Mouse (Mus musculus) small intestine, adult 2 months (tissue): Measurements from ENCODE around the gene Pate4. TPM values are rescaled to one million over a fixed set of nuclear protein-coding genes. Genes with fewer than 3 reads are reported as not detected.
A peak's percentile ranks its signal among the peaks of the same experiment; 100 is the strongest.

Experiments
- H3K27ac ChIP-seq: fragments of 200-500 bp; 2 replicates; pipeline ENCODE4 v1.5.1; 2012; ENCODE audit warnings: low read depth, low read length, control low read depth, inconsistent platforms; ENCODE audit not compliant: insufficient read depth
- H3K27me3 ChIP-seq: fragments of 200-500 bp; 2 replicates; pipeline ENCODE4 v1.6.1; 2012; ENCODE audit warnings: mild to moderate bottlenecking, moderate library complexity, low read length, inconsistent platforms; ENCODE audit not compliant: control insufficient read depth, insufficient read depth
- H3K36me3 ChIP-seq: fragments of 200-500 bp; 2 replicates; pipeline ENCODE4 v1.6.1; 2012; ENCODE audit warnings: mild to moderate bottlenecking, low read length, control low read depth, inconsistent platforms; ENCODE audit not compliant: control insufficient read depth, insufficient read depth
- H3K4me1 ChIP-seq: fragments of 200-500 bp; 2 replicates; pipeline ENCODE4 v1.6.1; 2012; ENCODE audit warnings: low read length, inconsistent platforms, mixed read lengths; ENCODE audit not compliant: control insufficient read depth, insufficient read depth, insufficient read length
- H3K4me3 ChIP-seq: fragments of 200-500 bp; 2 replicates; pipeline ENCODE4 v1.5.1; 2012; ENCODE audit warnings: low read depth, mild to moderate bottlenecking, control low read depth, inconsistent platforms, low read length, moderate library complexity
- CTCF ChIP-seq: fragments of 200-500 bp; IDR thresholded peaks from 2 replicates; pipeline ENCODE4 v1.5.1; 2012; ENCODE audit warnings: low read depth, mild to moderate bottlenecking, control low read depth, inconsistent platforms, low read length, moderate library complexity, mixed read lengths; ENCODE audit not compliant: insufficient replicate concordance, insufficient read length; ENCODE audit errors: extremely low read depth
- POLR2A ChIP-seq: fragments of 200-500 bp; IDR thresholded peaks from 2 replicates; pipeline ENCODE4 v1.6.1; 2012; ENCODE audit warnings: low read depth, mild to moderate bottlenecking, control low read depth, inconsistent platforms, low read length, moderate library complexity
- WGBS: fragments of 180-500 bp; shearing (Covaris S2); methylation state at CpG from one replicate; pipeline ENCODE4 v1.1.7; 2018; 5-methylcytosine and 5-hydroxymethylcytosine counted together
- polyA plus RNA-seq: library from polyadenylated mRNA; depleted of rRNA; stranded (reverse); fragments of >200 nt; gene quantifications from 2 replicates; pipeline ENCODE4 v1.2.3, GENCODE M21; 2012; rRNA removed

The Pate4 gene
- polyA plus RNA-seq, 1 experiment, result not detected

DNA sequence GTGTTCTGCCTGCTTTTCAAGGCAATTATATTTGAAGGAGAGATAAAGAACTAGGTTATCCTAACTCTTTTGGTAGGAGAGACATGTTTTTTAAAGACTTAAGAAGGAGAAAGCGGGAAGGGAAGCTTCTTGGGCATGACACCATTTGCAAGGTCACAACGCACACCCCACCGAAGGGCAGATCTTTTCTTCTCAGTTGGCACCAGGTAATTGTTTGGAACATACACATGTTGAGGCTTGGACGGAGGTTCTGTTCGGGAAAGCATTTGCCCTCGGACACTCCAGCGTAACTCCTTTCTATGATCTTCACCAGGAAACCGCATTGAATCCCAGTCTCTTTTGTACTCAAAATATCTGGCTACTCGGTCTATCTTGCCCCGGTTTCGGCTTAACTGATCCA, 50.7 kb downstream of the Pate4 start:
- Histone ChIP-seq H3K4me1 (peaks cover 7% of the 10 kb centered on the region), H3K27me3 (peaks cover 16% of the 10 kb centered on the region), H3K36me3 (peaks cover 17% of the 10 kb centered on the region), H3K27ac (no peak overlapping the region), H3K4me3 (no peak overlapping the region)
- WGBS, result 94% methylated on average over 11 of the region's 11 CpGs
- no peak for TF ChIP-seq CTCF
- TF ChIP-seq POLR2A, result no peak

- Histone ChIP-seq H3K4me3 (peak overlapping the region; percentile 48), H3K36me3 (peaks cover 9% of the 10 kb centered on the region), H3K27me3 (peaks cover 16% of the 10 kb centered on the region), H3K4me1 (peaks cover 7% of the 10 kb centered on the region), H3K27ac (no peak overlapping the region)
- TF ChIP-seq POLR2A, result peak; percentile 50; the same call in 1 of the 2 replicates
- no peak for TF ChIP-seq CTCF
- 2% methylated on average over 31 of the region's 31 CpGs for WGBS
These were observed 52.5 kb downstream of the Pate4 start for GRCm38 (mm10) chr9:35559009-35559890.

GRCm38 (mm10) chr9:35558257-35559008, 53.3 kb downstream of the Pate4 start, which contains the start of the genes Ddx25 and Pus3:
Gene Ddx25, minus strand, starts transcription at chr9:35558528.
Gene Pus3, plus strand, starts transcription at chr9:35558595.
- Histone ChIP-seq H3K4me3 (peak within 1 kb of the TSS; percentile 65), H3K27ac (no peak within 1 kb of the TSS), H3K4me1 (peaks cover 7% of the 10 kb centered on the region), H3K36me3 (peaks cover 7% of the 10 kb centered on the region), H3K27me3 (peaks cover 16% of the 10 kb centered on the region)
- WGBS, result 2% methylated on average over 59 of the region's 59 CpGs
- no peak for TF ChIP-seq CTCF
- no peak for TF ChIP-seq POLR2A

Other genes starting within 250 kb of the Pate4 start
- 1.4 TPM in 2 replicates for gene Cdon, start 190.8 kb downstream of the Pate4 start, polyA plus RNA-seq
- not detected in 2 replicates for gene Gm1113, start 93.7 kb downstream of the Pate4 start, polyA plus RNA-seq
- 0.01 TPM in 1 of 2 replicates, not detected in the other for gene Ddx25, start 53.4 kb downstream of the Pate4 start, polyA plus RNA-seq
- gene Pus3, start 53.3 kb downstream of the Pate4 start, polyA plus RNA-seq, result 0.30 and 0.41 TPM in 2 replicates
- gene Pate2, start 41.7 kb downstream of the Pate4 start, polyA plus RNA-seq, result 0.13 TPM in 1 of 2 replicates, not detected in the other
- gene Hyls1, start 41.5 kb downstream of the Pate4 start, polyA plus RNA-seq, result 0.13 and 0.34 TPM in 2 replicates
- gene Pate3, start 36.3 kb upstream of the Pate4 start, polyA plus RNA-seq, result not detected in 2 replicates
- not detected in 2 replicates for gene Pate1, start 75.4 kb upstream of the Pate4 start, polyA plus RNA-seq
- gene Gm17677, start 129.1 kb upstream of the Pate4 start, polyA plus RNA-seq, result not detected in 2 replicates
- gene Gm17727, start 166.2 kb upstream of the Pate4 start, polyA plus RNA-seq, result not detected in 2 replicates
- gene Gm27235, start 178.2 kb upstream of the Pate4 start, polyA plus RNA-seq, result not detected in 2 replicates
- not detected in 2 replicates for gene D730048I06Rik, start 178.2 kb upstream of the Pate4 start, polyA plus RNA-seq
- gene 9230110F15Rik, start 232.2 kb upstream of the Pate4 start, polyA plus RNA-seq, result not detected in 2 replicates